Mouse (Mus musculus) thymus, postnatal 10 days (tissue): ENCODE measurements at regions not wholly inside any gene's neighbourhood (a gene's known extent, or its start where the extent isn't known, plus 50 kb on each side); places are given as distances from the start of the nearest gene placed in this dataset.
A peak's percentile ranks its signal among the peaks of the same experiment; 100 is the strongest.
"Not testable (repeated sequence)": the region's sequence is repeated elsewhere in the genome, so short reads cannot be mapped to it uniquely, and the experiment has no call there.

ENCODE experiments used
- DNase-seq, 2 experiments: peaks; one replicate each; pipeline ENCODE4 v3.0.0; 2021; ENCODE audit warnings: low spot score in 2 of 2

DNA sequence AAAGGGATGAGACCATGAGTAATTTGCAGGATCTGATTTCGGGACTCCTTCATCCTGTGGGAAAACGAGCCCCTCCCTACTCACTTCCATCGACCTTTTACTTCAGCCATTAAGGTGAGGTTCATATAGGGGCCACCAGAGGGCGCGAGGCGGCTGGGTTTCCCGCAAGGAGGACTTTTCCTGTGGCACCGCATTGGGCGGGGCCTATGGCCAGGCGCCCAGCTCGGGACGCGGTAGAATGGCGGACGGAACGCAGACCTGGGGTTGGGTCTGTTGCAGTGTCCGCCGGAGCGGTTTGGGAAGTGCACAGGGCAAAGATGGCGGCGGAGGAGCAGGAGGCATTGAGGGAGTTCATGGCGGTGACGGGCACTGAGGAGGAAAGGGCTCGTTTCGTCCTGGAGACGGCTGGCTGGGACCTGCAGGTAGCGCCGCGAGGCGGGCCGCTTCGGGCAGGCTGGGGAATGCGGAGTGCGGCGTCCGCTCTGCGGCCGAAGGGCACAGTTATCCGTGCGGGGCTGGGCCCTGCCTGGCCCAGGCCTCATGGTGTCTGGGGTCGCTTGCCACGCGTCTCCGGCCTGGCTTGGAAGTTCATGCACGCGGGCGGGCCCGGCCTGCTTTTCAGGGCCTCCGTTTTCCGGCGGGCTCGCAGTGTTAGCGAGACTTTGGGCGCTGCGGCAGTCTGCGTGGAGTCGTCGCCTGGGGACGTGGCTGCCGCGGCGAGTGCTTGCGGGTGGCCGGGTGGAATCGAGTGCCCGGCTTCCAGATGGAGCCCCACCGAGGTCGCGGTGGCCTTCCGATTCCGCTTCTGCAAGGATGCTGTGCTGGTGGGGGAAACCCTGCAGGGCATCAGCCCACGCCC, 219.1 kb downstream of the Gm31371 start:
- peak; percentile 99 for DNase-seq

GRCm38 (mm10) chr8:20123545-20123944, 220.4 kb downstream of the Gm31371 start:
- DNase-seq = not testable (repeated sequence)

GRCm38 (mm10) chr8:20135626-20136025, 227.4 kb downstream of the Gm15319 start:
- not testable (repeated sequence) for DNase-seq

- DNase-seq = not testable (repeated sequence)
Measured at GRCm38 (mm10) chr8:20145436-20145835, 217.6 kb downstream of the Gm15319 start.

GRCm38 (mm10) chr8:20151317-20152047, 211.5 kb downstream of the Gm15319 start:
- not testable (repeated sequence) for DNase-seq

DNA sequence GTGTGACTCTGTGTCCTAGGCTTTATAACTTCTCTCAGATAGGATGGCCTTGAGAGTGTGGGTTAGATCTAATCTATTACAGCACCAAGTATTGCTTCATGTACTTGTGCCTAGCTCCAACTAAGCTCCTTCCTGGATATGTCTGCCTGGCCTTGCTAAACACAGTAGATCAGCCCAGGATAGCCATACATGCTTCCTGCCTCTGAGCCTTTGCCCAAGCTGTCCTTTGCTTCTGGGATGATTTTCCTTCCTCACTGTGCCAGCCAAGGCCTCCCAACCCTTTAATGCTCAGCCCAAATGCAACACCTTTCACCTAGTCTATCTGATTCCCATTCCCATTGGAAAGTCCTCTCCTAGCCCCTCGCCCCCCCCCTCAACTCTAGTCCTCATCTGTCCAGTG, 208.9 kb downstream of the Gm15319 start:
- DNase-seq = not testable (repeated sequence)
